Mouse (Mus musculus): ENCODE data around the gene Robo1. TPM values are rescaled to one million over a fixed set of nuclear protein-coding genes. Genes with fewer than 3 reads are reported as not detected.
A peak's percentile ranks its signal among the peaks of the same experiment; 100 is the strongest.

Gene Robo1
- total RNA-seq, 2 experiments from 2014 or later = 5.7 to 6.1 TPM

GRCm38 (mm10) chr16:72719063-72719462 lies 411.0 kb downstream of the Robo1 start:
- intact Hi-C loops (cut with DNase I) = no loop called here
- no peak for DNase-seq

- intact Hi-C loops (cut with DNase I) = no loop called here
- peak in 1 of 2 experiments; percentile 7 for DNase-seq
These were observed 412.9 kb downstream of the Robo1 start for GRCm38 (mm10) chr16:72720979-72721378.

GRCm38 (mm10) chr16:72721713-72722481 lies 413.8 kb downstream of the Robo1 start:
- intact Hi-C loops (cut with DNase I) = no loop called here
- DNase-seq = peak; percentile 12 to 30

- intact Hi-C loops (cut with DNase I) = no loop called here
- DNase-seq = no peak
These were observed 426.1 kb downstream of the Robo1 start for GRCm38 (mm10) chr16:72734234-72734633.

- DNase-seq = no peak
- intact Hi-C loops (cut with DNase I) = no loop called here
These were observed 427.1 kb downstream of the Robo1 start for GRCm38 (mm10) chr16:72735175-72735574.

GRCm38 (mm10) chr16:72735588-72735987 lies 427.5 kb downstream of the Robo1 start:
- intact Hi-C loops (cut with DNase I) = no loop called here
- no peak for DNase-seq

GRCm38 (mm10) chr16:72737154-72737553 lies 429.0 kb downstream of the Robo1 start:
- intact Hi-C loops (cut with DNase I) = no loop called here
- peak; percentile 45 to 49 for DNase-seq

- intact Hi-C loops (cut with DNase I) = no loop called here
- no peak for DNase-seq
These were observed 432.1 kb downstream of the Robo1 start for GRCm38 (mm10) chr16:72740218-72740617.

GRCm38 (mm10) chr16:72747696-72748095 lies 439.6 kb downstream of the Robo1 start:
- DNase-seq = no peak
- intact Hi-C loops (cut with DNase I) = no loop called here

- intact Hi-C loops (cut with DNase I) = no loop called here
- DNase-seq = no peak
These were observed 457.2 kb downstream of the Robo1 start for GRCm38 (mm10) chr16:72765128-72765913.

- DNase-seq = no peak
- intact Hi-C loops (cut with DNase I) = no loop called here
These were observed 461.2 kb downstream of the Robo1 start for GRCm38 (mm10) chr16:72769214-72769834.

GRCm38 (mm10) chr16:72772348-72772747 lies 464.2 kb downstream of the Robo1 start:
- intact Hi-C loops (cut with DNase I) = no loop called here
- no peak for DNase-seq

- DNase-seq = no peak
- intact Hi-C loops (cut with DNase I) = no loop called here
These were observed 464.9 kb downstream of the Robo1 start for GRCm38 (mm10) chr16:72773034-72773433.

GRCm38 (mm10) chr16:72778520-72778919 lies 470.4 kb downstream of the Robo1 start:
- DNase-seq = no peak
- intact Hi-C loops (cut with DNase I) = no loop called here

GRCm38 (mm10) chr16:72782171-72782570 lies 474.1 kb downstream of the Robo1 start:
- no peak for DNase-seq
- intact Hi-C loops (cut with DNase I) = no loop called here

GRCm38 (mm10) chr16:72786079-72786478 lies 478.0 kb downstream of the Robo1 start:
- DNase-seq = no peak
- intact Hi-C loops (cut with DNase I) = no loop called here

GRCm38 (mm10) chr16:72786636-72787035 lies 478.5 kb downstream of the Robo1 start:
- intact Hi-C loops (cut with DNase I) = no loop called here

GRCm38 (mm10) chr16:72788017-72788416 lies 479.9 kb downstream of the Robo1 start:
- intact Hi-C loops (cut with DNase I) = no loop called here
- DNase-seq = no peak

More at GRCm38 (mm10) chr16:72786636-72787035, 478.5 kb downstream of the Robo1 start:
- no peak for DNase-seq

- DNase-seq = no peak
- intact Hi-C loops (cut with DNase I) = no loop called here
These were observed 483.1 kb downstream of the Robo1 start for GRCm38 (mm10) chr16:72791181-72791705.

GRCm38 (mm10) chr16:72794692-72795378 lies 486.7 kb downstream of the Robo1 start:
- intact Hi-C loops (cut with DNase I) = no loop called here
- no peak for DNase-seq

GRCm38 (mm10) chr16:72795379-72795712 lies 487.2 kb downstream of the Robo1 start:
- DNase-seq = no peak
- intact Hi-C loops (cut with DNase I) = no loop called here

Measured in heart, postnatal 10 days (tissue).